In genomic region chr14:47432987-47433386, GRCm38 (mm10) we compare ENCODE assay signal across 9 mouse cellular contexts. TPM values are rescaled to one million over a fixed set of nuclear protein-coding genes. Genes with fewer than 3 reads are reported as not detected.
DNase-seq lines count a peak whose midpoint lies in the region; ATAC-seq and TF ChIP-seq lines count a peak whose summit lies in the region.
"Had no signal": no experiment of that assay in that cellular context is flagged by ENCODE, and none has a peak within 500 bp of the region (broad histone marks: within the 10 kb centered on the region; RNA-seq: fewer than 3 reads in every experiment).

No protein-coding gene starts in this region.

- H3K27ac ChIP-seq in kidney, adult 2 months (ENCODE audit: insufficient read depth, low read depth, low read length): no peak overlapping the region
- H3K27ac ChIP-seq: limb, embryonic 10.5 days had no signal

- TF ChIP-seq POLR2A in kidney, adult 2 months (IDR thresholded peaks at IDR 0.05; ENCODE audit: low read depth, low read length): no peak

- peak; percentile 72; the same call in 1 of the 2 replicates for ATAC-seq in erythroid progenitor cell, adult 5-6 weeks (replicated peaks; ENCODE audit: low FRiP score, poor library complexity, severe bottlenecking)
- ATAC-seq: hindbrain, embryonic 16.5 days had no signal

- DNase-seq in kidney, adult 2 months: no peak
- DNase-seq in kidney, adult 8-10 months: no peak
- DNase-seq in 3T3-L1 (ENCODE audit: low read depth, low spot score): peak; percentile 20
- DNase-seq in B cell, adult 2 months: peak; percentile 19 to 42
- no peak for DNase-seq in right cerebral cortex, postnatal 14 days
- DNase-seq in yolk sac, embryonic 10.5 days (ENCODE audit: low spot score): no peak

- no peaks in the 10 kb centered on the region for H3K27me3 ChIP-seq in kidney, adult 2 months (replicated peaks; ENCODE audit: control insufficient read depth, insufficient read depth, low read length)

- no peaks in the 10 kb centered on the region for H3K36me3 ChIP-seq in kidney, adult 2 months (ENCODE audit: control insufficient read depth, insufficient read depth, low read length)
- H3K36me3 ChIP-seq: limb, embryonic 10.5 days had no signal

- no peaks in the 10 kb centered on the region for H3K4me1 ChIP-seq in kidney, adult 2 months (ENCODE audit: control insufficient read depth, insufficient read depth, low read length)
- H3K4me1 ChIP-seq: limb, embryonic 10.5 days had no signal

- peak; percentile 44 for TF ChIP-seq CTCF in kidney, adult 2 months (conservative IDR thresholded peaks at IDR 0.05; ENCODE audit: insufficient read depth, insufficient read length, low read depth, low read length)

- H3K4me3 ChIP-seq in kidney, adult 2 months (ENCODE audit: insufficient read depth, low read depth, low read length): no peak overlapping the region
- H3K4me3 ChIP-seq: limb, embryonic 10.5 days had no signal

RNA-seq across cellular contexts. Expression of gene Dlgap5, which starts 14.8 kb away (rescaled TPM):
- polyA plus RNA-seq in kidney, adult 2 months (2012; rRNA removed): 0.23 and 0.33 TPM in 2 replicates
- 394 and 480 TPM in 2 replicates for total RNA-seq in erythroid progenitor cell, adult 5-6 weeks (2015; ENCODE audit: low replicate concordance)
- 402 and 449 TPM in 2 replicates for total RNA-seq in erythroid progenitor cell, adult 5-6 weeks (2017; ENCODE audit: low replicate concordance)

RNA-seq across cellular contexts. Expression of gene Fbxo34, which starts 17.2 kb away (rescaled TPM):
- 10.2 and 13.0 TPM in 2 replicates for polyA plus RNA-seq in kidney, adult 2 months (2012; rRNA removed)
- total RNA-seq in erythroid progenitor cell, adult 5-6 weeks (2015; ENCODE audit: low replicate concordance): 23.9 and 37.8 TPM in 2 replicates
- 54.2 and 68.8 TPM in 2 replicates for total RNA-seq in erythroid progenitor cell, adult 5-6 weeks (2017; ENCODE audit: low replicate concordance)

Comparison
In these comparisons a context has a peak if more than half of its experiments do, and no peak if none do; other contexts are left out.
1. DNase-seq: peak in 3T3-L1 (single experiment) and B cell, adult 2 months (2 of 2); none in kidney, adult 2 months (single experiment), kidney, adult 8-10 months (0 of 2), right cerebral cortex, postnatal 14 days (single experiment) and yolk sac, embryonic 10.5 days (single experiment).